Mouse (Mus musculus) layer of hippocampus, postnatal 36 days (tissue): ENCODE measurements around the gene Itpr3. TPM values are rescaled to one million over a fixed set of nuclear protein-coding genes. Genes with fewer than 3 reads are reported as not detected.

Source experiments
- DNase-seq, 2 experiments: peaks; one replicate each; pipeline ENCODE4 v3.0.0; 2022
- total RNA-seq, 2 experiments: library from RNA; stranded (reverse); gene quantifications; 2 replicates each; pipeline ENCODE4 v1.2.3; 2021

The Itpr3 gene
- total RNA-seq, 2 experiments from 2014 or later: 1.6 to 1.7 TPM

GRCm38 (mm10) chr17:27038335-27039050 is 18.6 kb upstream of the Itpr3 start:
- DNase-seq: no peak

- DNase-seq: no peak
Observed at GRCm38 (mm10) chr17:27039432-27040102, 17.5 kb upstream of the Itpr3 start.

GRCm38 (mm10) chr17:27040304-27041045 is 16.6 kb upstream of the Itpr3 start:
- no peak for DNase-seq

GRCm38 (mm10) chr17:27041046-27041786 is 15.9 kb upstream of the Itpr3 start:
- DNase-seq: no peak

- no peak for DNase-seq
Observed at GRCm38 (mm10) chr17:27041787-27042055, 15.4 kb upstream of the Itpr3 start.

GRCm38 (mm10) chr17:27042840-27043239 is 14.3 kb upstream of the Itpr3 start:
- no peak for DNase-seq

GRCm38 (mm10) chr17:27045164-27045563 is 11.9 kb upstream of the Itpr3 start:
- no peak for DNase-seq

- DNase-seq: no peak
Observed at GRCm38 (mm10) chr17:27047762-27048444, 9.2 kb upstream of the Itpr3 start.

GRCm38 (mm10) chr17:27048445-27049239 is 8.5 kb upstream of the Itpr3 start:
- DNase-seq: no peak

GRCm38 (mm10) chr17:27050853-27051252 is 6.3 kb upstream of the Itpr3 start:
- DNase-seq: no peak

GRCm38 (mm10) chr17:27051514-27051913 is 5.6 kb upstream of the Itpr3 start:
- DNase-seq: no peak

GRCm38 (mm10) chr17:27056170-27056569 is 934 bp upstream of the Itpr3 start:
- DNase-seq: no peak

GRCm38 (mm10) chr17:27057517-27058055 is 482 bp downstream of the Itpr3 start:
- DNase-seq: no peak

GRCm38 (mm10) chr17:27060698-27061097 is 3.6 kb downstream of the Itpr3 start:
- DNase-seq: no peak

GRCm38 (mm10) chr17:27061727-27062126 is 4.6 kb downstream of the Itpr3 start:
- no peak for DNase-seq

GRCm38 (mm10) chr17:27062684-27063083 is 5.6 kb downstream of the Itpr3 start:
- no peak for DNase-seq

- no peak for DNase-seq
Observed at GRCm38 (mm10) chr17:27063717-27064116, 6.6 kb downstream of the Itpr3 start.

GRCm38 (mm10) chr17:27064195-27064594 is 7.1 kb downstream of the Itpr3 start:
- DNase-seq: no peak

GRCm38 (mm10) chr17:27066065-27066464 is 9.0 kb downstream of the Itpr3 start:
- no peak for DNase-seq

GRCm38 (mm10) chr17:27069071-27069470 is 12.0 kb downstream of the Itpr3 start:
- no peak for DNase-seq

GRCm38 (mm10) chr17:27070913-27071312 is 13.8 kb downstream of the Itpr3 start:
- no peak for DNase-seq
